Mouse (Mus musculus): ENCODE measurements around the gene Gm11555. TPM values are rescaled to one million over a fixed set of nuclear protein-coding genes. Genes with fewer than 3 reads are reported as not detected.
"Not testable (repeated sequence)": the region's sequence is repeated elsewhere in the genome, so short reads cannot be mapped to it uniquely, and the experiment has no call there.

The Gm11555 gene
- polyA plus RNA-seq (2014; fragmentation: Nextera tagmentation; extraction: Ambion mirVana) = not detected in 2 replicates

DNA sequence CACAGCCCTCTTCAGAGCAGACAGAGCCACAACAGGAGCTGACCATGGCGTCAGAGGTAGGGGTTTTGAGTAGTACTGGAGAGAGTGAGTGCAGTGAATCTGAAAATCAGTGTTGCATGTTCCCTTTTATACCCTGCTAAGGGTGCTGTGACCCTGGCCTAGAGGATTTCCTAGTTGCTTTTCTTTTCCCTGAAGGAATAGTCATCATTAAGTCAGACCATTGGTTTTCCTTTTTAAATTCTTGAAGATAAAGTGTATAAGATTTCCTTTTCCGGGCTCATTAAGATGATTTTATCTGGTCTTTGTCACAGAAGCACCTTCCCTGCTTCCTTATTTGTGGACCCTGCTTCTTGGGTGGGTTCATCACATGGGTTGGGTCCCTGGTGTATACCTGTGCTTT is at the start of gene Gm11555:
Gene Gm11555, minus strand, starts transcription at position 101 of the 400 bp plus-strand sequence.
- DNase-seq (ENCODE audit: low spot score, missing footprints) = no peak
- no peak within 1 kb of the TSS for H3K4me2 ChIP-seq
- no peaks in the 10 kb centered on the region for H3K9me3 ChIP-seq (ENCODE audit: control insufficient read depth, low read length)
- H3K4me1 ChIP-seq (ENCODE audit: control insufficient read depth, insufficient read depth, low read length) = no peaks in the 10 kb centered on the region
- no peak within 1 kb of the TSS for H3K4me3 ChIP-seq (ENCODE audit: low read depth, low read length)
- H3K27ac ChIP-seq (ENCODE audit: low read depth, low read length) = no peak within 1 kb of the TSS
- 81% methylated on average over 2 of the region's 2 CpGs for WGBS
- no peak within 1 kb of the TSS for H3K9ac ChIP-seq (ENCODE audit: low read length)
- H3K27me3 ChIP-seq (ENCODE audit: control insufficient read depth, insufficient read depth, low read length) = no peaks in the 10 kb centered on the region
- H3K36me3 ChIP-seq (ENCODE audit: control insufficient read depth, insufficient read depth, low read length) = no peaks in the 10 kb centered on the region
- no peak for ATAC-seq (ENCODE audit: low FRiP score)

DNA sequence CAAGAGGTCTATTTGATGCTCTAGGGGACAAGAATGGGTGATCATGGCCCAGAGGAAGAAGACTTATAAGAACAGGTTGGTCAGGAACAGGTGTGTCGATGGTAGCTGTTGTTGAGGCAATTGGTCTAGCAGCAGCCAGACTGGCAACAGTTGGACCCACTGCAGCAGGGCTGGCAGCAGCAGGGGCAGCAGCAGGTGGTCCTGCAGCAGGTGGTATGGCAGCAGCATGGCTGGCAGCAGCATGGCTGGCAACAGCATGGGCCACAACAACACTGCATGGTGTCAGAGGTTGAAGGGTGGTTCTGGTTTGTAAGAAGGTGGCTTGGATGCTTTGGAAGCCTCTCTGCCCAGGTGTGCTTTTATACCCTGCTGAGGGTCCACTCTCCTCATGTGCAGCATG is 40.4 kb upstream of the Gm11555 start, which contains the start of gene Gm14190:
Gene Gm14190, minus strand, starts transcription at position 278 of the 400 bp plus-strand sequence.
- DNase-seq (ENCODE audit: low spot score, missing footprints) (no peak), ATAC-seq (ENCODE audit: low FRiP score) (no peak)
- H3K9me3 ChIP-seq (ENCODE audit: control insufficient read depth, low read length) = no peaks in the 10 kb centered on the region
- no peaks in the 10 kb centered on the region for H3K36me3 ChIP-seq (ENCODE audit: control insufficient read depth, insufficient read depth, low read length)
- no peaks in the 10 kb centered on the region for H3K4me1 ChIP-seq (ENCODE audit: control insufficient read depth, insufficient read depth, low read length)
- H3K9ac ChIP-seq (ENCODE audit: low read length) = no peak within 1 kb of the TSS
- 74% methylated on average over 1 of the region's 1 CpGs for WGBS
- no peak within 1 kb of the TSS for H3K4me2 ChIP-seq
- H3K4me3 ChIP-seq (ENCODE audit: low read depth, low read length) = no peak within 1 kb of the TSS
- no peaks in the 10 kb centered on the region for H3K27me3 ChIP-seq (ENCODE audit: control insufficient read depth, insufficient read depth, low read length)
- H3K27ac ChIP-seq (ENCODE audit: low read depth, low read length) = no peak within 1 kb of the TSS

DNA sequence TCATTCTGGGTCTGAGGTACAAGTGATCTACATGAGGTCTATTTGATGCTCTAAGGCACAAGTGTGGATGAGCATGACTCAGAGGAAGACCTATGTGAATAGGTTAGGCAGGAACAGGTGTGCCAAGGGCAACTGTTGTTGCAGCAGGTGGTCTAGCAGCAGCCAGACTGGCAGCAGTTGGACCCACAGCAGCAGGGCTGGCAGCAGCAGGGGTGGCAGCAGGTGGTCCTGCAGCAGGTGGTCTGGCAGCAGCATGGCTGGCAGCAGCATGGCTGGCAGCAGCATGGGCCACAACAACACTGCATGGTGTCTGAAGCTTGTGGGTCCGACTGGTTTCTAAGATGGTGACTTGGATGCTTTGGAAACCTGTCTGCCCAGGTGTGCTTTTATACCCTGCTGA is 35.2 kb upstream of the Gm11555 start:
- not testable (repeated sequence) for DNase-seq (ENCODE audit: low spot score, missing footprints); H3K27ac ChIP-seq (ENCODE audit: low read depth, low read length); H3K9me3 ChIP-seq (ENCODE audit: control insufficient read depth, low read length); ATAC-seq (ENCODE audit: low FRiP score); H3K4me1 ChIP-seq (ENCODE audit: control insufficient read depth, insufficient read depth, low read length); H3K4me2 ChIP-seq; H3K9ac ChIP-seq (ENCODE audit: low read length); H3K4me3 ChIP-seq (ENCODE audit: low read depth, low read length); H3K27me3 ChIP-seq (ENCODE audit: control insufficient read depth, insufficient read depth, low read length); H3K36me3 ChIP-seq (ENCODE audit: control insufficient read depth, insufficient read depth, low read length)
- WGBS = 62% methylated on average over 1 of the region's 1 CpGs

DNA sequence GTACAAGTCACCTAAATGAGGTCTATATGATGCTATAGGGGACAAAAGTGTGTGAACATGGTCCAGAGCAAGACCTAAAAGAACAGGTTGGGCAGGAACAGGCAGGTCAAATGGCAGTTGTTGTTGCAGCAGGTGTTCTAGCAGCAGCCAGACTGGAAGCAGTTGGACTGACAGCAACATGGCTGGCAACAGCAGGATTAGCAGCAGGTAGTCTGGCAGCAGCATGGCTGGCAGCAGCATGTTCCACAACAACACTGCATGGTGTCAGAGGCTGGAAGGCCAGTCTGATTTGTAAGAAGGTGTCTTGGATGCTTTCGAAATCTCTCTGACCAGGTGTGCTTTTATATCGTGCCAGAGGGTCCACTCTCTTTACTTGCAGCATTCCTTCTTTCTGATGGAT is 33.4 kb upstream of the Gm11555 start:
- no peak overlapping the region for H3K9ac ChIP-seq (ENCODE audit: low read length)
- no peak for DNase-seq (ENCODE audit: low spot score, missing footprints)
- H3K4me1 ChIP-seq (ENCODE audit: control insufficient read depth, insufficient read depth, low read length) = no peaks in the 10 kb centered on the region
- no peaks in the 10 kb centered on the region for H3K9me3 ChIP-seq (ENCODE audit: control insufficient read depth, low read length)
- H3K36me3 ChIP-seq (ENCODE audit: control insufficient read depth, insufficient read depth, low read length) = no peaks in the 10 kb centered on the region
- no peak overlapping the region for H3K4me3 ChIP-seq (ENCODE audit: low read depth, low read length)
- H3K27me3 ChIP-seq (ENCODE audit: control insufficient read depth, insufficient read depth, low read length) = no peaks in the 10 kb centered on the region
- WGBS = 87% methylated on average over 2 of the region's 2 CpGs
- no peak overlapping the region for H3K4me2 ChIP-seq
- no peak for ATAC-seq (ENCODE audit: low FRiP score)
- no peak overlapping the region for H3K27ac ChIP-seq (ENCODE audit: low read depth, low read length)

DNA sequence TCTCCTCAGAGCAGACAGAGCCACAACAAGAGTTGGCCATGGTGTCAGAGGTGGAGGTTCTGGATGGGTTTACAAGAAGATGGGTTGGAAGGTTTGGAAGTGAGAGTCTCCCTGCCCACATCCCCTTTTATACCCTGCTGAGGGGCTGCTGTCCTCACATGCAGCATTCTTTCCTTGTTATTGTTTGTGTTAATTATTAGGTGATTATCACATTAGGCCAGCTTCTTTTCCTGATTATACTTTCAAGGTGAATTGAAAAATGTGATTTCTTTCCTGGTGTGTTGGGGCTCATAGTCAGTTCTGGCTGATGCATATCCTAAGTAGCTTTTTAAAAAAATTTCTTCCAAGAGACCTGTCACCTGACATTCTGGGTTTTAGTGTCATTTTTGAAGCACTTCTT is 15.8 kb upstream of the Gm11555 start, which contains the start of gene Krtap4-6:
Gene Krtap4-6, minus strand, starts transcription at position 101 of the 400 bp plus-strand sequence.
- Histone ChIP-seq H3K4me1 (ENCODE audit: control insufficient read depth, insufficient read depth, low read length) (no peaks in the 10 kb centered on the region), H3K27me3 (ENCODE audit: control insufficient read depth, insufficient read depth, low read length) (no peaks in the 10 kb centered on the region), H3K4me2 (no peak within 1 kb of the TSS), H3K9me3 (ENCODE audit: control insufficient read depth, low read length) (no peaks in the 10 kb centered on the region), H3K36me3 (ENCODE audit: control insufficient read depth, insufficient read depth, low read length) (no peaks in the 10 kb centered on the region), H3K27ac (ENCODE audit: low read depth, low read length) (no peak within 1 kb of the TSS), H3K4me3 (ENCODE audit: low read depth, low read length) (no peak within 1 kb of the TSS), H3K9ac (ENCODE audit: low read length) (no peak within 1 kb of the TSS)
- no peak for DNase-seq (ENCODE audit: low spot score, missing footprints)
- no peak for ATAC-seq (ENCODE audit: low FRiP score)

DNA sequence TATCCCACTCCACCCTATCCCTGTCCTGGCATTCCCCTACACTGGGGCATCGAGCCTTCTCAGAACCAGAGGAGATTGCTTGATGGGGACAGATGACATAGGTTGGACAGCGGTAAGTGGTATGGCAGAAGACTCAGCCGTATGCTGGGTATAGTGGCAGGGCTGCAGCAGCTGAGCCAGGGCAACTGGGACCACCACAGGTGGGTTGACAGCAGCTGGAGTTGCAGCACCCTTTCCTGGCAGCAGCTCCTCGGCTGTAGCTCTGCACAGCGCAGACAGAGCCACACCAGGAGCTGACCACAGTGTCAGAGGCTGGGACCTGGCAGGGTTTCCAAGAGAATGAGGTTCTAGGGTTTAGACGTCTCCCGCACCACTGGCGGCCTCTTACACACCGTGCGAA is 12.8 kb upstream of the Gm11555 start:
- WGBS = 88% methylated on average over 10 of the region's 10 CpGs
- H3K4me2 ChIP-seq = no peak overlapping the region

DNA sequence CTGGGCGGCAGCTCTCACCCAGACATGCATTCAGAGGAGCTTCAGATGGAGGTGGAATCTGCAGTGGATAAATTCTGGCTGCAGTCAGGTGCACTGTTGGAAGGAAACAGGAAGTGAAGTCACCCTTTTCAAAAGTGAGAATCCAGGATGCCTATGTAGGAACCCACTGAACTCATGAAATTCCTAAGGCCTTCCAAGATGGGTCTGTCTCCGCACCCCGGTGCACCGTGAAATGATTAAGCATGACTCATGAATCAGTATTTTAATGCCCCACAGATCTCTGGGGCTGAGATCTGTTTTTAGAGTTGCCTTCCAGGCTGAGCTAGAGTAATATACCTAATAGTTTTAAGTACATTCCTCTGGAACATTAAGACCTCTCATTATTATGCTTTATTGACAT is 9.2 kb upstream of the Gm11555 start:
- Histone ChIP-seq H3K27me3 (ENCODE audit: control insufficient read depth, insufficient read depth, low read length) (no peaks in the 10 kb centered on the region), H3K9me3 (ENCODE audit: control insufficient read depth, low read length) (no peaks in the 10 kb centered on the region), H3K4me3 (ENCODE audit: low read depth, low read length) (no peak overlapping the region), H3K4me2 (no peak overlapping the region), H3K36me3 (ENCODE audit: control insufficient read depth, insufficient read depth, low read length) (no peaks in the 10 kb centered on the region), H3K4me1 (ENCODE audit: control insufficient read depth, insufficient read depth, low read length) (no peaks in the 10 kb centered on the region), H3K9ac (ENCODE audit: low read length) (no peak overlapping the region), H3K27ac (ENCODE audit: low read depth, low read length) (no peak overlapping the region)
- no peak for ATAC-seq (ENCODE audit: low FRiP score)
- no peak for DNase-seq (ENCODE audit: low spot score, missing footprints)
- WGBS = 92% methylated on average over 4 of the region's 4 CpGs

More for the DNA sequence above, 12.8 kb upstream of the Gm11555 start:
- Histone ChIP-seq H3K9me3 (ENCODE audit: control insufficient read depth, low read length) (no peaks in the 10 kb centered on the region), H3K9ac (ENCODE audit: low read length) (no peak overlapping the region), H3K27me3 (ENCODE audit: control insufficient read depth, insufficient read depth, low read length) (no peaks in the 10 kb centered on the region), H3K4me1 (ENCODE audit: control insufficient read depth, insufficient read depth, low read length) (no peaks in the 10 kb centered on the region), H3K36me3 (ENCODE audit: control insufficient read depth, insufficient read depth, low read length) (no peaks in the 10 kb centered on the region), H3K27ac (ENCODE audit: low read depth, low read length) (no peak overlapping the region), H3K4me3 (ENCODE audit: low read depth, low read length) (no peak overlapping the region)
- ATAC-seq (ENCODE audit: low FRiP score) = no peak
- no peak for DNase-seq (ENCODE audit: low spot score, missing footprints)

DNA sequence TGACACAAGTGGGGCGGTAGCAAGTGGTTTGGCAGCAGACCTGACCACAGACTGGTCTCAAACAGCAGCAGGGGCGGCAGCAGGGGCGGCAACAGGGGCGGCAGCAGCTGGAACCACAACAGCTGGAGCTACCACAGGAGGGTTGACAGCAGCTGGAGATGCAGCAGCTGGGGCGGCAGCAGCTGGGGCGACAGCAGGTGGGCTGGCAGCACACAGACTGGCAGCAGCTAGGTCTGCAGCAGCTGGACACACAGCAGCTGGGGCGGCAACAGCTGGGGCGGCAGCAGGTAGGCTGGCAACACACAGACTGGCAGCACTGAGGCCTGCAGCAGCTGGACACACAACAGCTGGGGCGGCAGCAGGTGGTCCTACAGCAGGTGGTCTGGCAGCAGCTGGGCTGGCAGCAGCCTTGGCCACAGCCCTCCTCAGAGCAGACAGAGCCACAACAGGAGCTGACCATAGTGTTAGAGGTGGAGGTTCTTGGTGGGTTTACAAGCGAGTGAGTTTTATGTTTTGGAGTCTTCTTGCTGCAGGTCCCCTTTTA is 8.5 kb upstream of the Gm11555 start, which contains the start of gene Gm11563:
Gene Gm11563, minus strand, starts transcription at position 494 of the 544 bp plus-strand sequence.
- not testable (repeated sequence) for H3K9me3 ChIP-seq (ENCODE audit: control insufficient read depth, low read length); ATAC-seq (ENCODE audit: low FRiP score); H3K27ac ChIP-seq (ENCODE audit: low read depth, low read length); H3K9ac ChIP-seq (ENCODE audit: low read length); H3K36me3 ChIP-seq (ENCODE audit: control insufficient read depth, insufficient read depth, low read length); DNase-seq (ENCODE audit: low spot score, missing footprints); H3K4me2 ChIP-seq; H3K4me1 ChIP-seq (ENCODE audit: control insufficient read depth, insufficient read depth, low read length); H3K27me3 ChIP-seq (ENCODE audit: control insufficient read depth, insufficient read depth, low read length); H3K4me3 ChIP-seq (ENCODE audit: low read depth, low read length)
- 68% methylated on average over 10 of the region's 10 CpGs for WGBS

DNA sequence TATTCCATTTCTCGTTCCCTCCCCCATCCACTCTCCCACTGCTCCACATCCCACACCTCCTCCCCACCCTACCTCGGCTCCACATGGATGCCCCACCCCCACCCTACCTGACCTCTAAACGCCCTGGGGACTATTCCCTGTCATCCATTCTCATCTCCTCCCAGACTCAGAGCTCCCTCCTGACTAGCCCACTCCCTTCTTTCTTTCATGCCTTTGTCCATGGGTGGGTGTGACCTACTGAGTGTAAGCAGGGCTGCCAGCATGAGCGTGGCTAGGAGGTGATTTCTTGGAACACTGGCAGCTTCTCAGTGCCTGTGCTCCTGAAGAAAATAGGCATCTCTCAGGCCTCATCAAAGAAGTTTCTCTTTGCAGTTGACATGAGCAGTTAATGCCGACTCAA is 7.0 kb upstream of the Gm11555 start:
- no peak for ATAC-seq (ENCODE audit: low FRiP score)
- 57% methylated on average over 5 of the region's 5 CpGs for WGBS
- H3K4me3 ChIP-seq (ENCODE audit: low read depth, low read length) = no peak overlapping the region

More for the DNA sequence above, 7.0 kb upstream of the Gm11555 start:
- H3K27ac ChIP-seq (ENCODE audit: low read depth, low read length) = no peak overlapping the region
- no peaks in the 10 kb centered on the region for H3K4me1 ChIP-seq (ENCODE audit: control insufficient read depth, insufficient read depth, low read length)
- no peak overlapping the region for H3K4me2 ChIP-seq
- no peaks in the 10 kb centered on the region for H3K27me3 ChIP-seq (ENCODE audit: control insufficient read depth, insufficient read depth, low read length)
- H3K9me3 ChIP-seq (ENCODE audit: control insufficient read depth, low read length) = no peaks in the 10 kb centered on the region
- no peak for DNase-seq (ENCODE audit: low spot score, missing footprints)
- no peak overlapping the region for H3K9ac ChIP-seq (ENCODE audit: low read length)
- H3K36me3 ChIP-seq (ENCODE audit: control insufficient read depth, insufficient read depth, low read length) = no peaks in the 10 kb centered on the region

Measured in midbrain, embryonic 11.5 days (tissue).